Mouse (Mus musculus): ENCODE measurements around the gene Snrnp70.
A peak's percentile ranks its signal among the peaks of the same experiment; 100 is the strongest.
"Not testable (repeated sequence)": the region's sequence is repeated elsewhere in the genome, so short reads cannot be mapped to it uniquely, and the experiment has no call there.

Gene Snrnp70

DNA sequence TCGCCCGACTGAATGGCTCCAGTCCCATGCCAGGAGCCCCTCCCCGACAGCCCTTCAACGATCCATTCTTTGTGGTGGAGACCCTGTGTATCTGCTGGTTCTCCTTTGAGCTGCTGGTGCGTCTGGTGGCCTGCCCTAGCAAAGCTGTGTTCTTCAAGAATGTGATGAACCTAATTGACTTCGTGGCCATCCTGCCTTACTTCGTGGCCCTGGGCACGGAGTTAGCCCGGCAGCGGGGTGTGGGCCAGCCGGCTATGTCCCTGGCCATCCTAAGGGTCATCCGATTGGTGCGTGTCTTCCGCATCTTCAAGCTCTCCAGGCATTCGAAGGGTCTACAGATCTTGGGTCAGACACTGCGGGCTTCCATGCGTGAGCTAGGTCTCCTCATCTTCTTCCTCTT, 13.4 kb upstream of the Snrnp70 start:
- no peak for DNase-seq

DNA sequence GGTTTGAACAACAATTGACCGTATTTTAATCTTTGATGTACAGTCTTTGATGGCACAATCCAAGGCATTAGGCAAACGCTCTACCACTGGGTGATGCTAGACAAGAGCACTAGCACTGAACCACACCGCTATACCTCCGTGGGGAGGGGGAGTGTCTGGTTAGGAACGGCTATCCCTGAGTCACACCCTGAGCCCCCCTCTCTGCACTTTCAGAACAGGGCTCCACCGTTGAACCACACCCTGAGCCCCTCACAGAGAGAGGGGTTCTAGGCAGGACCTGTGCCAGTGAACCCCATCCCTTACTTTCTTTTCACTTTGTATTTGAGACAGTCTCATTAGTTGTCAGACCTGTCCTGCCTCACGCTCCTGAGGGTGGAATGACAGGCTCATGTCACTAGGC, 12.8 kb upstream of the Snrnp70 start:
- no peak for DNase-seq

DNA sequence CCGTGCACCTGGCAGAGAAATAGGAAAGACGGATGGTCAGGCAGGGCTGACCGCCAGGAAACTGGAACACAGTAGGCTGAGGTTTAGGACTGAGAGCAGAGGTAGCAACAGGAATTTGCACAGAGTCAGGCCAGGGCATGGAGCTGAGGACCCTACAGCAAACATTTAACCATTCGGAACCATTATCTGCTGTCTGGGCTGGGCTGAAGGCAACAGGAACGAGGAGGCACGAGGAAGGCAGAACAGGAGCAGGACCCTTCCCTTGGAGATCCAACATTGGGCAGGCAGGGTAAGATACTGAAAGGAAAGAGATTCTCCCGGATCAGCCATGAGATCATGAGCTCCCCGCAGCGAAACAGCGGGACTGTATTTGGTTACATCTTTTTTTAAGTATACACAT, 12.3 kb upstream of the Snrnp70 start:
- no peak for DNase-seq

DNA sequence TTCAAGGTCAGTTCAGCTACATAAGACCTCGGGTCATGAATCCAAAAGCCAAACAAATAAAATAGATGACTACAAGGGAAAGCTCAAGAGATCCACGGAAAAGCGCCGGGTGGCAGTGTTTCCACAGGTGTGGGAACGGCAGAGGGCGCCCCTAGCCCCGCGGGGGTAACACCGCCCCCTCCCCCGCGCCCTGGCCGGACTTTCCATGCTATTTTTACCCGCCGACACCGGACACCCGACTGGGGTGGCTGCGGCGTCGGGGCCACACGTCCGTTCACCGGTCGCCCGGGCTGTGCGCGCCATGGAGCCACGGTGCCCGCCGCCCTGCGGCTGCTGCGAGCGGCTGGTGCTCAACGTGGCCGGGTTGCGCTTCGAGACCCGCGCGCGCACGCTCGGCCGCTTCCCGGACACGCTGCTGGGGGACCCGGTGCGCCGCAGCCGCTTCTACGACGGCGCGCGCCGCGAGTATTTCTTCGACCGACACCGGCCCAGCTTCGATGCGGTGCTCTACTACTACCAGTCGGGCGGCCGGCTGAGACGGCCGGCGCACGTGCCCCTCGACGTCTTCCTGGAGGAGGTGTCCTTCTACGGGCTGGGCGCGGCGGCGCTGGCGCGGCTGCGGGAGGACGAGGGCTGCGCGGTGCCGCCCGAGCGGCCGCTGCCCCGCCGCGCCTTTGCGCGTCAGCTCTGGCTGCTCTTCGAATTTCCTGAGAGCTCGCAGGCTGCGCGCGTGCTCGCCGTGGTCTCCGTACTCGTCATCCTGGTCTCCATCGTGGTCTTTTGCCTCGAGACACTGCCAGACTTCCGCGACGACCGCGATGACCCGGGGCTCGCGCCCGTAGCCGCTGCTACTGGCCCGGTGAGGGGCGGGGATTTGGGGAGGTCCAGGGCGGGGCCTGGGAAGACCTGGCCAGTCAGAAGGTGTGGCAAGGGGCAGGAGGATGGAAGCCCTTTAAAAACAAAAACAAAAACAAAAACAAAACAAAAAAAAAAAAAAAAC, 10.9 kb upstream of the Snrnp70 start:
- DNase-seq, result peak; percentile 16 to 36

DNA sequence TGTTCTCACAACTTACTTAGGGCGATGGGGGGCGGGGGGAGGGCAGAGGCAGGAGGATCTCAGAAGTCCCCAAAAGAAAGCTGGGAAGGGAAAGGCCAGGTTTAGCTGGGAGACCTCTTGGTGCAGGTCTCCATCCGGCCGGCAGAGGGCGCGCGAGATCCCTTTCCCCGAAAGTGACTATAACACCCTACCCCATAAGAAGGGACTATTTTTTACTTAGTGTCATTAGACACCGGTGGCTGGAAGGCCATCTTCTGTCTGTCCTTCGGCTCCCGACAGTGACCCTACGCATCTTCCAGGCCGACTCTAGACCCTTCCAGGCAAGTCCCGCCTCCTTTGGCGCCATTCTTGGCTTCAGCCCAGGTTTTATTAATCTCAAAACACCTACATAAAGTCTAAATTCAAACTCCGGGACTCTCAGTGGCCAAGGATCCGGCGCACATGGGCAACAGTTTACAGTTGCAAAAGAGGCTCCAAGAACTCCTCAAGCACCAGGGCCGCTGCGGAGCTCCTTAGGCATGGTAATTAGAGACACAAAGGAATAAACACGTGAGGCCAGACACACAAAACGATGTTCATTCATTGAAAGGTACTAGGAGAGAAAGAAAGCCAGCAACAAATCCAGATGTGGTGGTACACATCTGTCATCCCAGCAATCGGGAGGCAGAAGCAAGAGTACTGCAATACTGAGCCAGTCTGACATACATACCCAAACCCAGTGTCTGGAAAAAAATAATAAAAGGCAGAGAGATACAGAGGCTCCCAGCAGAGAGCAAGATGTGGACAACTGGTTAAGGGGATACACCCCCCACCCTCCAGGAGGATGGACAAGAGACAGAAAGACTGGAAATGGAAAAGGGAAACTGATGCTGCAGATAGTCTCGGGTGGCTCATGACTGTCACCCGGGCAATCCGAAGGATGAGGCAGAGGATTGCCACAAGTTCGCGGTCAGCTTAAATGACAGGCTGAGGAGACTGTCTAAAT, 9.8 kb upstream of the Snrnp70 start, which contains the start of gene Kcna7:
Gene Kcna7 (plus strand): TSS at position 563 of the 985 bp plus-strand sequence.
- peak; percentile 84 for DNase-seq

DNA sequence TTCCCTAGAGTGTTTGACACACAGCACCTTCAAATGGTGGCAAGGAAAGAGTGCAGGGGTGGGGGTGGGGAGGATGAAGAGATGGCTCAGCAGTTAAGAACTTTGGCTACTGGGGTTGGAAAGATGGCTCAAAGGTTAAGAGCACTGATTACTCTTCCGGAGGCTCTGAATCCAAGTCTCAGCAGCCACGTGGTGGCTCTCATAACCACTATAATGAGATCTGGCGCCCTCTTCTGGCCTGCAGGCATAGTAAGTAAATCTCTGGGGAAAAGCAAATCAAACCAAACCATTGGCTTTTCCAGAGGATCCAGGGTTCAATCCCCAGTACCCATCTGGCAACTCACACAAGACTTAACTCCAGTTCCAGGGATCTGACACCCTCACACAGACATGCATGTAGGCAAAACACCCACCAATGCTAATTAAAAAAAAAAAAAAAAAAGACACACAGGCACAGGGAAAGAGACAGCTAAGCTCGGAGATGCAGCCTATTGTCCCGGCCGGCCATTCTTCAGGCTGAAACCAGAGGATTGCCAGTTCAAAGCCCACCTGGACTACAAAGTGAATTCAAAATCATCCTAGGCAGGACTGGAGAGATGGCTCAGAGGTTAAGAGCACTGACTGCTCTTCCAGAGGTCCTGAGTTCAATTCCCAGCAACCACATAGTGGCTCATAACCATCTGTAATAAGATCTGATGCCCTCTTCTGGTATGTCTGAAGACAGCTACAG, 8.2 kb upstream of the Snrnp70 start:
- DNase-seq, result peak; percentile 79 to 80

DNA sequence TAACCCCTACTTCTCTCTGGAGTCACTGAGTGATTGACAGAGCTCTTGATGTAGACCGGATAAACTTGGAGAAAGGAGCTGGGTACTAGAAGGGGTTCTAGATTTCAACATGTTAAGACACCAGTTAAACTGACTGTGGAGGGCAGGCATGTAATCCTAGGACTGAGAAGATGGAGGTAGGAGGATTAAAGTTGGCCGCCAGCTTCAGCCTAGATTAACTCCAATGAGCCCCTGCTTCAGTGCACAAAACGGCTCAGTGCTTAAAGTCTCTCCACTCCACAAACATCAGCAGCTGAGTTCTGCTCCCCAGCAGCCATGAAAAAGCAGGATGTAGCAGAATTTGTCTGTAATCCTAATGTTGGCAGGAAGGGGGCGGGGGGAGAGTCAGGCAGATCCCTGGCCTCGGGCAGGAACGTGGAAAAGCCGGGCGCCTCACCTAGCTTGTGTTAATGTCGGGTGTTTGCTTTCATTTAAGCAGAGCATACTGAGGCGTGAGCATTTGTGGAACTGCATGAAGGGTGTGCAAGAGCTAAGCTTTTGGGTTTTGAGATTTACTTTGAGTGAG, 6.1 kb upstream of the Snrnp70 start:
- DNase-seq, result no peak

DNA sequence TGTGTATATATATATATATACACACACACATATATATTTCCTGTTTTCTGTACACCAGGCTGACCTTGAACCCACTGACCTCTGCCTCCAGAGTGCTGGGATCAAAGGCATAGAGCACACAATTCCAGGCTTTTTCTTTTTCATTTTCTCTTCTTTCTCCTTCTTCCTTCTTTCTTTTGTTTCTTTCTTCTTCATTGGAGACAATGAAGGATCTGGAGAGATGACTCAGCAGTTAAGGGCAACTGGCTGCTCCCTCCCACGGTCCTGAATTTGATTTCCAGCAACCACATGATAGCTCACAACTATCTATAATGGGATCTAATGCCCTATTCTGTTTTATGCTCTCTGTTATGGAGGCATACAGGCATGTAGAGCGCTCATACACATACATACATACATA, 1.2 kb upstream of the Snrnp70 start:
- DNase-seq, result no peak

DNA sequence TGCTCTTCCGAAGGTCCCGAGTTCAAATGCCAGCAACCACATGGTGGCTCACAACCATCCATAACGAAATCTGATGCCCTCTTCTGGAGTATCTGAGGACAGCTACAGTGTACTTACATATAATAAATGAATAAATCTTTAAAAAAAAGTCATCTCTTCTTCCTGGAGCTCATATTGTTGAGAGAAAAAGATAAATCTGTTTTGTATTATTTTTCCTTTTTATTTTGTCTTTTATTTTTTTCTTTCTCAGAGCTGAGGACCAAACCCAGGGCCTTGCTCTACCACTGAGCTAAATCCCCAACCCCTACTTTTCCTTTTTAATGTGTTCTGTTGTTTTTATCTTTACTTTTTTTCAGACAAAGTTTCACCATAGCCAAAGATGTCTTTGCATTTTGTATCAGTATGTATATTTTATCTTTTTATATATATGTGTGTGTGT, 814 bp upstream of the Snrnp70 start:
- not testable (repeated sequence) for DNase-seq

DNA sequence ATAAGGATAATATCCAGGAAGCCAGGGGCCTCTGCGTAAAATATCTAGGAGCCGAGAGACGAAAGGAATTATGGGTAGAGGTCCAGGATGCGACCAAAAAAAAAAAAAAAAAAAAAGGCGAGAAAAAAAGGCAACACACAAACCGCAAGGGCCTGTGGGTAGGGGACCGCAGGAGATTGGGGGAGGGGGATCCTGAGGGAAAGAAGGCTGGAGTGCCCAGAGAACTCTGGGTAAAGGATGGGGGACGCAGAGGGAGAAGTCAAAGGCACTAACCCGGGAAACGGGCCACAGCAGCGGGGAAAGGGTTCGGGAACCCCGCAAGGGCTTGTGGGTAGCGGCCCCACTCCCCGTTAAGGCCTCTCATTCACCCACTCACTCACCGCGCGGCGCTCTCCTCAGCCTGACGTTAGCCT, 407 bp downstream of the Snrnp70 start:
- DNase-seq, result no peak

DNA sequence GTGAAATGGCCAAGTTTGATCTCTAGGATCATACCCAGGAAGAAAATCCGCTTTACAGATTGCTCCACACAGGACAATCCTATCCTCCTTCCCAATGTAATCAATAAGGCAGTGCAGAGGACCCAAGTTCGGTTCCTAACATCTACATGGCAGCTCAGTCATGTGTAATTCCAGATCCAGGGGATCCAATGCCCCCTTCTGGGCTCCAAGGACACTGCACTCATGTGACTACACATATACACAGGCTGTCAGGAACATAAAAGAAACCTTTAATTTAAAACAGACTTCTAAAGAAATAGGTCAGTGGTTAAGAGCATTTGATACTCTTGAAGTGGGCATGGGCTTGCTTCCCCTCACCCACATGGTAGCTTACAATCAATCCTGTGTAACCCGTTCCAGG, 9.5 kb downstream of the Snrnp70 start:
- DNase-seq, result no peak

DNA sequence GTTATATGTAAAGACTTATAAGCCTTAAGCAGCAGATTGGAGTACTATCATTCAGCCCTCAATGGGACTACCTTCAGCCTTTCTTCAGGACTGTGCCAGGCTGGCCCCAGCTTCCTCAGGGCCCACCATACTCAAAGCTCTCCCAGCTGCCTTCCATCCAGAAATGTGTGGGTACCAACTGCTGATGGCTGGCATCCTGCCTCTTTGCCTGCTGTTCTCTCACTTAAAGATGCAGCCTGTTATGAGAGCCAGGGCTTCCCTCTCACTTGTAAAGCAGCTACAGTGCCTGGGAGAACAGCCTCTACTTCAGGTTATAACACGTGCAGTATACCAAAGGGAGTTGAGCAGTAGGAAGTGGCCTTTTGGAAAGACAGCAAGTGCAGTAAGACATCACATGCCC, 19.5 kb downstream of the Snrnp70 start:
- no peak for DNase-seq

DNA sequence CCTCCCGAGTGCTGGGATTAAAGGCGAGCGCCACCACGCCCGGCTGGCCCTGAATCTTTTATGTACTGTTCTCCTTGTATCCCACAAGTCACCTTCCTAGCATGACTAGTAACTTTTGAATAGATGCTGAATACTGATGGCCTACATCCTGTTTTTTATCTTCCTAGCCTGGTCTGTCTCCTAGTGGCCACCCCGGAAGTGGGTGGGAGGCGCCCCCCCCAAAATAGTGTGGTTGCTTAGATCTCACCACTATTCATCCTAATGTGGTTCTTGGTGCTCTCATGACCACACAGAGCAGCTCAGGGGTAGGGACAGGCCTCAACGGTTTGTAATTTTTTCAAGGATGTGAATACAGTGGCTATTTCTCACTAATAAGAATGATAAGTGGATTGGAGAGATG, 20.9 kb downstream of the Snrnp70 start:
- no peak for DNase-seq

DNA sequence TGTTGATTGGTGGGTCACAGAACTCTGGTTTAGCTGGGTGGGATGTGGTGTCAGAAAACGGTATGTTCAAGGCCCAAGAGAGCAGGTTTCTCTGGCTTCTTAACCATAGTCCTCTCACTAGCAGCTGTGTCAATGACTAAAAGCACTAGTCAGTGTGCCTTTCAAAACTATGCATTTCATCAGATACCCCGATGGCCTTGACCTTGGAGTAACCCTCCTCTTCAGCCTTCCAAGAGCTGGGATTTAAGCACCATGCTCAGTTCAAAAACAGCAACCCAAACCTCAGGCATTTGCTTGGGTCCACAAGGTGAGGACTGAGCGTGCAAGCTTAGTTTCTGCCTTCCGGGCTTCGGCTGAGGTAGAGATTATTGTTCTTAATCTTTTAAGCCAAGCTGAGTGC, 23.2 kb downstream of the Snrnp70 start:
- DNase-seq, result no peak

DNA sequence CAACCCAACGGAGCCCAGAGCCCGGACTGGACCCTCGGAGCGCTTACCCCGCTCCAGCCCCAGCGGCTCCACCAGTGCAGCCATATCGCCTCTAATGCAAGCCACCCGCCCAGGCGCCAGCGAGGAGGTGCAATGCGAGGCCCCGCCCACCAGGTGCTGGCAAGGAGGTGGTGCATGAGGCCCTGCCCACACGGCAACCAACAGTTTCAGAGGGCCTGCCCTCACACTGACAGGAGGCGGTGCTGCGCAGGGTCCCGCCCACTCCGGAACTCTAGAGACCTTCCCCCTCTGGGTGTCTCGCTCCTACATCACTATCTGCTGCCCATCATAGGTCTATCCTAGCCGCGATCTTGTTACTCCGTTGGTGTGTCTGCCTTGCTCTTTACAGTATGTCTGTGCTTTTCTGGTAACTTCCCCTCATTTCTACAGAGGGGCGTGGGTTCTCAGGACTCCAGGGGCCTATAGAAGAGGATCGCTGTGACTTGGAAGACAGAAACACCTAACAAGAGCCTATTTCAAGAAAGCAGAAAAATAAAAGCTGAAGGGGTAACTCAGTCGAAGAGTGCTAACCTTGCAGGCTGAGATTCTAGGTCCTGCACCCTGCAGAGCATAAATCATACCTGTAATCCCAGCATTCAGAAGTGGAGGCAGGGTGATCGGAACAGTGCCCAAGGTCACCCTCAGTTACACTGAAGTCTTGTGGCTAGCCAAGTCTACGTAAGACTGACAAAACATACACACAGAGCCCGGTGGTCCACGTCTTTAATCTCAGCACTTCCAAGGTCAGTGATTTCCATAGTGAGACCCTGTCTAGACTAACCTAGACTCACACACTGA, 24.8 kb downstream of the Snrnp70 start, which contains the start of gene Lin7b:
Gene Lin7b (minus strand): TSS at position 109 of the 837 bp plus-strand sequence.
- peak; percentile 95 to 96 for DNase-seq

DNA sequence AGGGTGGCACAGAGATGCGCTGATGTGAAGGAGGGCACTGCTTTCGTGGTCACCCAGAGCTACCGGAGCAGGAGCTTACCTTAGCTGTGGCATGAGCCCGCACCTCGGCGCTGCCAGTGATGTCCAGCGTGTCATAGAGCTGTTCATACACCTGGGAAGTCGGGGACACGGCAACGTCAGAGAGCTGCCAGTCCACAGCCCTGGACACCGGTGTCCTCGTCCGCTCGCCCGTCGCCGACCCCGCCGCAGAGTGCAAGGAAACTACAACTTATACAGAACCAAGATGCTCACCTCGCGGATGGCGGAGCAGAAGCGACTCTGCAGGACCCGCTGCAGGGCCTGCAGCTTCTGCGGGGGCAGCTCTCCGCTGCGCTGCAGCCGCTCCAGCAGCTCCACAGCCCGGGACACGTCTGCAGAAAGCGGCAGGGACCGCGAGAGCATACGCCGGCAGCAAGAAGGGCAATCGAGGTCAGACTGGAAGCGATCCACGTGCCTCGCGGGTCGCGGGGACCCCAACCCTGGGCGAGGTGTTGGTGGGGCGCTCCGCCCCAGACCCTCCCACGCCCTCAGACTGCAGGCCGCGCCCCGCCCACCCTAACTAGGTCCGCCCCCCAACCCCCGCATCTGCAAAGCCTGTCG, 25.6 kb downstream of the Snrnp70 start:
- DNase-seq, result no peak

DNA sequence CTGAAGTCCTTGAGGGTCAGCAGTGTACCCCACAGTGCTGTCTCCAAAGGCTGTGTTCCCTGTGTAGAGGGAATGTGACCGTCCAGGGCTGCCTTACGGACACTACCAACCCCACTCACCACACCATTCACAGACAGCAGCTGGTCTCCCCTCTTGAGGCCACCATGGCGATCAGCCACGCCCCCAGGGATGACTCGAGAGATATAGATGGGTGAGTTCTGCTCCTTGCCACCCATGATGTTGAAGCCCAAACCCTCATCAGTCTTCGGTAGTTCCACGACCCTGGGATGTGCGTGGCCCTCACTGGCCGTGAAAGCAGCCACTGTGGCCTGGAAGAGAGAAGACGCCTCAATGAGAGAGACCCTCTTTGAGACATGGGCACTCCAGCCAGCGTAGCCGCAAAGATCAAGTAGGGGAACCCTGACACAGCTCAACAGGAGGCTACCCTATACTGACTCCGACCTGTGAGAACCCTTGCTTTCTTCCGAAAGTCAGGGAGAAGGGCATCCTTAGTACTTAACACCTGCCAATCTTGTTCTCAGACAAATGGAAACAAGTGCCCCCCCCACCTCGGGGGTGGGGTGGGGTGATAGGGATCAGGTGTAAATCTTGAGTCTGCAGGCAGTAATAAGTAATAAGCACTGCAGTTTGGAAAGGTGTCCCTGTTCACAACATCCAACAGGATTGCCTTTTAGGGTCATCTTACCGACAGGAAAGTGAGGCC, 26.4 kb downstream of the Snrnp70 start:
- no peak for DNase-seq

DNA sequence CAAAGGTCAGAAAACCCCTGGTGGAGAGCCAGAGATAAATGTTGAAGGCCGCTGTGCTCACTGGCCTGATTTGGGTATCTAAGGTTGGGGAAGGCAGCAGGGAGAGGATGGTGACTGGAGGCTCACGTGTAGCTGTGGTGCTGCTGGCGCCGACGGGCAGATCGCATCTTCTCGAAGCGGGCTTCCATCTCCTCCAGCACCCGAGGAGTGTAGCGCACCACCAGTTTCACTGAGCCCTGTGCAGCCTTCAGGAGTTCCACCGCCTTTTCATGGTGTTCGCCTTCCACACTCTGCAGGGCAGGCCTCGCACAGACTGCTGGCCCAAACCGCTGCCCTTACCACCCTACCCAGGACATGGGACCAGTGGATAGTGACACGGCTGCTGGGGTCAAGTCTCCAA, 27.4 kb downstream of the Snrnp70 start:
- DNase-seq, result no peak

DNA sequence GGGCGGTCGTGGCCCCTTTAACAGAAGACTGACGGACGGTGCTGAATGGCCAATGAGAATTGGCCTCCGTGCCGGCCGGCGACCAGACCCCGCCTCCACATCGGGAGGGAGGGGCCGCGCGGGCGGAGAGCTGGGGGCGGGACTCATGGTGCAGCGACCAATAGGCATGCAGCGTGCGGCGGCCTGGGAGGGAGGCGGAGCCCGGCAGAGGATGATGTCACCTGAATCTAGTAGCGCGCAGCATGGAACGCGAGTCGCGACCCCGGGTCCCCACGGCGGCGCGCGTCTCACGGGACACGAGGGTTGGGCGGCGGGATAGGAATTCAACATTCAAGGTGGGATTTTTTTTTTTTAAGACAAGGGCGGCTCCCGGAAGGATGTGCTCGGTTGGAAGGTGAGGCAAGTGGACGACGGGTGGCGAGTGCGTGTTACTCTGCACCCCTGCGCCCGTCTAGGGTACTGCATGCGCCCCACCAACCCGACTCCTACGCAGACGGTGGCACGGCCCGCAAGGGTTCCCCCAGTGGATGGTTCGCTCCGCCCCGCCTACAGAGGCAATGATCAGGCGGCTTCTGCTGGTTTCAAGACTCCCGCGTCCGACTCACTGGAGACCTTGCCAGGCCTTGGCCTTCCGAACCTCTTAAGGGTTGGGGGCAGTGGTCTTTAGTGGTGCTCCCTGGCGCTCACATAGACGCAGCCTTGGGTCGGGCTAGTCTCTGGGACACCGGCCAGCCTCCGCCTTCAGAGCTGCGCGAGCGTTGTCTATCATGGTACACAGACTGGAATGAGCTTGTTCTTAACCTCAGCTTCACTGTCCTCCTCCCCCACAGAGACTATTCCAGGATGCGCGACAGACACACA, 28.3 kb downstream of the Snrnp70 start:
- DNase-seq, result peak; percentile 99
